Mouse (Mus musculus): Measurements from ENCODE around the gene Dnah9. TPM values are rescaled to one million over a fixed set of nuclear protein-coding genes. Genes with fewer than 3 reads are reported as not detected.
A peak's percentile ranks its signal among the peaks of the same experiment; 100 is the strongest.

Dnah9 gene
- 0.13 and 0.74 TPM in 2 replicates for polyA plus RNA-seq (2015; fragmentation: Nextera tagmentation; extraction: Ambion mirVana)

DNA sequence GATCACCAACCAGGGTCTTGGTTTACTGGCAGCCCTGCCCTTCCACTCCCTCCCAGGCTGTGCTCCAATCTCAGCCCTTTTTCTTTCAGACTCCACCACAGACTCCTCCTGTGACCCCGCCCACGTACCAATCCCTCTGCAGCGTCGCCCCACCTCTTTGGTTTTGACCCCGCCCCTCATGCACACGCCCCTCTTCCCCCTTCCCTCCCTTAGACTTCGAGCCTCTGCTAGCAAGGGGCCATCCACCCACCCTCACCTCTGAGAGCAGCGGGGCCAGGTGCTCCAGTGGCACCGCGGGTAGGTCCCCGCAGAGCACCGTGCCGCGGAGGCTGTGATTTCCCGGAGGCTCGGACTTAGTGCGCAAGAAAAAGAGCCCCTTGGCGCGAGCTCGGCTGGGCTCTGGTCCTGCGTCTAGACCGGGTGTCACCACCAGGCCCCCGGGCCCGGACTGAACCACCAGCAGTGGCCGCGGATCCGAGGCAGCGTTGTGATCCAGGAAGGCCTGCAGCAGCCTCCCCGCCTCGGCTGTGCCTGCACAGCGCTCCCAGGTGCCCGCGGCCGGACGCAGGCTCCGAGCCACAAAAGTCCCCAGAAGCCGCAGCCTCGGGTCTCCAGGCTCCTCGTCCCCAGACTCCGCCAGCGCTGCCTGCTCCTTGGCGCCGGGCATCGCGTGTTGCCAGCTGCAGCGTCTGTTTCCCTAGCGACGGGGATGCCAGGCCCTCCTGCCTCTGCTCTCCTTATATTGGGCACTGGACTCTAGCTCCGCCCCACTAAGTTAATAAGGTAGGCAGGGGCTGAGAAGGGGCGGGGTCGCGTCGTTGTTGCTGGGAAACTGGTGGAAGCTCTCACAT is at the start of gene Dnah9:
Gene Dnah9 (minus strand): TSS at position 751 of the 851 bp plus-strand sequence.
- Histone ChIP-seq H3K4me1 (peaks cover 11% of the 10 kb centered on the region; the same call in 1 of the 2 replicates), H3K27me3 (peaks cover 11% of the 10 kb centered on the region; the same call in 1 of the 2 replicates), H3K27ac (no peak within 1 kb of the TSS), H3K4me3 (peak within 1 kb of the TSS; percentile 53), H3K9ac (0 out of 2 replicates have a peak within 1 kb of the TSS, but pooled peaks have one; percentile 5), H3K4me2 (peak within 1 kb of the TSS; percentile 97), H3K36me3 (no peaks in the 10 kb centered on the region), H3K9me3 (no peaks in the 10 kb centered on the region)
- WGBS, result under 1% methylated on average over 53 of the region's 53 CpGs
- ATAC-seq (ENCODE audit: insufficient number of reproducible peaks, low FRiP score, low TSS enrichment, low read depth), result peak; percentile 87

DNA sequence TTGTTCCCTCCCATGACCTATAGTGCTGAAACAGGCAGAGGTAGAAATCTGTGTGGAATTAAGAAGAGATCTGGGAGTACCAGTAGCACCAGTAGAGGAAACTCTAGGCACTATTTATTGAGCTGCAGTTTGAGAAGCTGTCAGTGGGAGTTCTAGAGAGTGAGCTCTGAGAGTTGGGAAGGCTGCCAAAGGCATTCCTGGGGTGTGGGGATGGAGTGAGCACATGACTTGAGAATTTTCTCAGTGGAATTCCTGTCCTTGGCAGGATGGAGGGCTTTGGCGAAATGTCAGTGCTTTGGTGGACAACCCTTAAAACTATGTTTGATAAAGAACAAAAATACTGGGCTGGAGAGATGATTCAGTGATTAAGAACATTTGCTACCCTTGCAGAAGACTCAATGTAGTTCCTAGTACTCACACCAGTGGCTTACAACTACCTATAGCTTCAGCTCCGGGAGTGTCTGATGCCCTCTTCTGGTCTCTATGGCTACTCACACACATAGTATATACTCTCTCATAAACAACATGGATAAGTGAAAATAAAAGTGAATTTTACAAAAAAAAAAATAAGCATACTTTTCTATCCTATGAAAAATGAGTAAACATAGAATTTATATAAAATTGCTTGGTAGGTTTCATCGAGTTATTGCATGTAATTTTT is 20.4 kb upstream of the Dnah9 start:
- 0 out of 2 replicates have a peak, but pooled peaks cover 3% of the 10 kb centered on the region for H3K4me1 ChIP-seq
- no peak overlapping the region for H3K4me3 ChIP-seq
- no peaks in the 10 kb centered on the region for H3K9me3 ChIP-seq
- no peak for ATAC-seq (ENCODE audit: insufficient number of reproducible peaks, low FRiP score, low TSS enrichment, low read depth)
- no peak overlapping the region for H3K9ac ChIP-seq
- H3K4me2 ChIP-seq, result no peak overlapping the region
- H3K27me3 ChIP-seq, result no peaks in the 10 kb centered on the region
- WGBS, result 70% methylated on average over 3 of the region's 3 CpGs
- no peaks in the 10 kb centered on the region for H3K36me3 ChIP-seq
- H3K27ac ChIP-seq, result no peak overlapping the region

DNA sequence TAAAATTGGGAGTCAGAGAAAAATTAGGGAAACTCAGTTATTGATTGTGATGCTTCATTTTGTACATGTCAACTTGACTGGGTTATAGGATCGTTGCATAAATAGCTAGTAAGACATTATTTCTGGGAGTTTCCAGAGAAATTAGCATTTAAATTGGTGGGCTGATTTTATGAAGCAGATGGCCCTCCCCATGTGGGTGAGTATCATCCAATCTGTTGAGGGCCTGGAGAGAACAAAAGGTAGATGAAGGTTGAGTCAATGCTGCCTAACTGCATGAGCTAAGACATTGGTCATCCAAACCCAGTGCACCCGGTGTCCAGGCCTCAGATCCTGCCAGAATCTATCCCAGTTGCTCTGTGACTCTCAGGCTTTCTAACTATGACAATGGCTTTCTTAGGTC is 19.8 kb upstream of the Dnah9 start:
- no peaks in the 10 kb centered on the region for H3K9me3 ChIP-seq
- no peak overlapping the region for H3K9ac ChIP-seq
- no peak overlapping the region for H3K27ac ChIP-seq
- ATAC-seq (ENCODE audit: insufficient number of reproducible peaks, low FRiP score, low TSS enrichment, low read depth), result no peak
- H3K27me3 ChIP-seq, result no peaks in the 10 kb centered on the region
- 0 out of 2 replicates have a peak, but pooled peaks cover 3% of the 10 kb centered on the region for H3K4me1 ChIP-seq
- H3K4me3 ChIP-seq, result no peak overlapping the region
- no peak overlapping the region for H3K4me2 ChIP-seq
- WGBS, result 86% methylated on average over 2 of the region's 2 CpGs
- no peaks in the 10 kb centered on the region for H3K36me3 ChIP-seq

DNA sequence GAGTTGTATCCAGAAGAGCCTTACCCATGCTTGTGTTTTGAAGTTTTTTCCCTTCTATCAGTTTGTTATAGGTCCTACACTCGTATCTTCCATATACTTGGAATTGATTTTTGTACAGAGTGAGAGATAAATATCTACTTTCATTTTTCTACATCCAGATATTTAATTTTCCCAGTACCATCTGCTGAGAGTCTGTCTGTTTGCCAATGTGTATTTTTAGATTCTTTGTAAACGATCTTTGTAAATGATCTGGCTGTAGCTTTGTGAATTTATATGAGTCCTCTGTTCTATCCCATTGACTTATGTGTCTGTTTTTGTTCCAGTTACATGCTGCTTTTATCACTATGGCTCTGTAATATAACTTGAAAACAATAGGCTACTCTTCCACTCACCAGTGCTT is 9.4 kb upstream of the Dnah9 start:
- Histone ChIP-seq H3K4me1 (no peaks in the 10 kb centered on the region), H3K9me3 (no peaks in the 10 kb centered on the region), H3K4me3 (no peak overlapping the region), H3K4me2 (no peak overlapping the region), H3K27ac (no peak overlapping the region), H3K9ac (no peak overlapping the region), H3K27me3 (no peaks in the 10 kb centered on the region), H3K36me3 (no peaks in the 10 kb centered on the region)
- no peak for ATAC-seq (ENCODE audit: insufficient number of reproducible peaks, low FRiP score, low TSS enrichment, low read depth)
- WGBS, result 68% methylated on average over 2 of the region's 2 CpGs

DNA sequence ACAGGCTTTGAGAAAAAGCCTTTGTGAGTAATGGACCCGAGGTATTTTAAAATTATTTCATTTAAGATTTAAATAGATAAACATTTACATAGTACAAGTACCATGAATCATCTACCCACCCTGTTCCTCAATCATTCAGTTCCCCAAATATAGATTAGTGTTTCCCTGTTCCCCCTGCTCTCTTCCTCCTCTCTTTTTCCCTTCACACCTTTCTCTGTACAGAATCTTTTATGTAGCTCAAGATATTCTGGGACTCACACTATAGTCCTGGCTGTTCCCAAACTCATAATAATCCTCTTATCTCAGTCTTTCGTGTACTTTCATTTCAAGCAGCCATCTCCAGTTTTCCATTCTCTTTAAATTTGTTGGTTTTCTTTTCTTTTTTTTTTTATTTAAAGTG is 4.3 kb downstream of the Dnah9 start:
- Histone ChIP-seq H3K36me3 (no peaks in the 10 kb centered on the region), H3K4me3 (no peak overlapping the region), H3K9me3 (no peaks in the 10 kb centered on the region), H3K27ac (no peak overlapping the region), H3K4me1 (peaks cover 11% of the 10 kb centered on the region; the same call in 1 of the 2 replicates), H3K9ac (no peak overlapping the region), H3K4me2 (no peak overlapping the region), H3K27me3 (peaks cover 11% of the 10 kb centered on the region; the same call in 1 of the 2 replicates)
- ATAC-seq (ENCODE audit: insufficient number of reproducible peaks, low FRiP score, low TSS enrichment, low read depth), result no peak
- WGBS, result 69% methylated on average over 2 of the region's 2 CpGs

DNA sequence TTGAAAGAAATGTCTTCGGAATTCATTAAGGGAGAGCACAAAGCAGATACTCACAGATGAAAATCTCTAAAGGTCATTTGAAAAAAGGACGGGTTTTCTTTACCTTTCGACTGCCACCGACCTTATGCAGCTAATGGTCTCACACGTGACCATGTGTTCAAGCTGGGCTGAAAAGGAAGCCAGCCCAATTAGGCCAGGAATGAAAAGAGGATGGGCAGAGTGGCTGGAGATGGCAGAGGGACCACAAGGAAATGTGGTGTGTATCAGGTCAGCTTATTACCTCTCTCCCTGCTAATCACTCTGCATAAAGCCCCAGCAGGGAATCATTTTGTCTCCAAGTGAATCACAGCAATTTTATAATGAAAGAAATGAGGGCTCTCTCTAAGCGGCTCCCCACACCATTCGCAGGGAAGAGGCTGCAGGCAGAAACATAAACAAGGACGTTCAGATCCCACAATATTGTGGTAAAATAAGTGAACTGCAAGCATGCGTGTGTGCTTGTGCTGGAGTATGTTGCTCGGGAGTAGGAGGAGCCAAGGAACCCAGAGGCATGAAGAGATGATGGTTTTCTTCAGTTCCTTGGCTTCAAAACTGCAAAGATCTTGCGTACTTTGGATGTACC is 27.6 kb downstream of the Dnah9 start:
- Histone ChIP-seq H3K4me1 (no peaks in the 10 kb centered on the region), H3K27me3 (0 out of 2 replicates have a peak, but pooled peaks cover 5% of the 10 kb centered on the region), H3K9ac (no peak overlapping the region), H3K4me3 (no peak overlapping the region), H3K27ac (no peak overlapping the region), H3K36me3 (no peaks in the 10 kb centered on the region), H3K9me3 (no peaks in the 10 kb centered on the region), H3K4me2 (no peak overlapping the region)
- WGBS, result 52% methylated on average over 11 of the region's 11 CpGs
- no peak for ATAC-seq (ENCODE audit: insufficient number of reproducible peaks, low FRiP score, low TSS enrichment, low read depth)

DNA sequence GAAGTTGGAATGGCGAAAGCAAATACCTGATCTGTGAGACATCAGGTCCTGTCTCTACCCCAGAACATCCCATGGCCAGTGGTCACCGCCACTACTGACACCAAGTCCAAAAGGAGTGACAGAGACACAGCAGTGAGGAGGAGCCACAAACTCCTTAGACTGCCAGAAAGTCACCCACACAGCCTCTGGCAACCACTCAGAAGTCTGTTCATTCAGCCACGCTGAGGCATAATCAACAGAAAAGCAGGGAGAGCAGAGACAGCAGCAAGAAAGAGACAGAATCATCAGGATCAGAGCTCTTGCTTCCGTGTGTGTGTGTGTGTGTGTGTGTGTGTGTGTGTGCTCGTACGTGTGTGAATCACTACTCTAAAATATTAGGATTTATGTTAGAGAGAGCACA is 33.5 kb downstream of the Dnah9 start:
- Histone ChIP-seq H3K4me3 (no peak overlapping the region), H3K27ac (no peak overlapping the region), H3K27me3 (no peaks in the 10 kb centered on the region), H3K9me3 (no peaks in the 10 kb centered on the region), H3K4me1 (no peaks in the 10 kb centered on the region), H3K4me2 (no peak overlapping the region), H3K36me3 (no peaks in the 10 kb centered on the region), H3K9ac (no peak overlapping the region)
- WGBS, result 82% methylated on average over 6 of the region's 6 CpGs
- no peak for ATAC-seq (ENCODE audit: insufficient number of reproducible peaks, low FRiP score, low TSS enrichment, low read depth)

DNA sequence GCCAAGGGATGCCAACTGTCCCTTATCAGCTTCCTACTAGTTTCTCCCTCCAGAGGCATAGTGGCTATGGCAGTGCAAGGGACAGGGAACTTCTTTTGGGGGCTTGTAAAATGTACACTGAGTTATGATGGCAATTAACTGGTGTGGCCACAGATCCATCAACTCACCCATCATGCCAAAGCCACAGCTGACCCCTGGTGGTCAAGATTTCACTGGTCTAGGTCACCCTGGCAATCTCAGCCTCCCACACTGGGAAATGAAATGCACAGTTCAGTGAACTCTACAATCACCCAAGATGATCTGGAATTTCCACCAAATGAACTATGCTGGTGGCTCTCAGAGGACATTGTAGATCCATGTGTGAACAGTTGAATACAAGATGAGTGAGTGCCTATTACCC is 42.2 kb downstream of the Dnah9 start:
- Histone ChIP-seq H3K36me3 (no peaks in the 10 kb centered on the region), H3K4me2 (no peak overlapping the region), H3K27me3 (no peaks in the 10 kb centered on the region), H3K9me3 (no peaks in the 10 kb centered on the region), H3K27ac (no peak overlapping the region), H3K4me3 (no peak overlapping the region), H3K4me1 (no peaks in the 10 kb centered on the region), H3K9ac (no peak overlapping the region)
- no peak for ATAC-seq (ENCODE audit: insufficient number of reproducible peaks, low FRiP score, low TSS enrichment, low read depth)

DNA sequence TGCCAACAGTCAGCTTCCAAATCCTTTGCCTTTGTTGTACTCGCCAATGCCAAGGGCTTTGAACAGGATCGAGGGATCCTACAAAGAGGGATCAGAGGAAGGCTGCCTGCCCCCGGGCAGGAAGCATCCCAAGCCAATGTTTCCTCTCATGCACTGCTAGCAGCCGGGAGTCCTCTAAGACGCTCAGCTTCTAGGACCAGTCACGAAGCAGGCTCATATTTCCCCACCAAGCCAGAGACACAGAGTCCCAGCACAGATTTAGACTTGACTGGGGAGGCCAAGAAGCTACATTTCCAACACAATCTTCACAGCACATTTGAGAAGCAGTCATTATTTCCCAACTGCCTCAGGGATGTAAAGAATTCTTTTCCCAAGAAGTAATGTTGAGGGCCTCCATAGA is 43.9 kb downstream of the Dnah9 start:
- H3K36me3 ChIP-seq, result no peaks in the 10 kb centered on the region
- H3K4me2 ChIP-seq, result no peak overlapping the region
- no peak overlapping the region for H3K4me3 ChIP-seq
- H3K27ac ChIP-seq, result no peak overlapping the region
- no peak for ATAC-seq (ENCODE audit: insufficient number of reproducible peaks, low FRiP score, low TSS enrichment, low read depth)
- H3K27me3 ChIP-seq, result no peaks in the 10 kb centered on the region
- 39% methylated on average over 6 of the region's 6 CpGs for WGBS
- no peaks in the 10 kb centered on the region for H3K4me1 ChIP-seq
- no peak overlapping the region for H3K9ac ChIP-seq
- no peaks in the 10 kb centered on the region for H3K9me3 ChIP-seq

DNA sequence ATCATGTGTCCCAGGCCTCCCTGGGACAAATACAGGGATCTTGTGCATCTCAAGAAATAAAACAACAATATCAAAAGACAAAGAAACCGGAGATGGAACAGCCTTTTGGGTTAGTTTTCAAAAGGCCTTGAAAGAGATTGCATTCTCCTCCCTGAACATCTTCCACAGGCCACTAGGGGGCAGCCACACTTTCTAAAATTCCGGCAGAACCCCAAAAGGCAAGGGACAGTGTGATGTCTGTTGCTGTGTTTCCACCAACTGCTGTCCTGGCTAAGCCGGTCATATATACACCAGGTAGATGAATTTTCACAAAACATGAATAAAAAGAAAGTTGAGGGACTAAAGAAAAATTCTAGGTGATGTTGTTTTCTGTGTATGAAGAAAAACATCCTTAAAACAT is 46.3 kb downstream of the Dnah9 start:
- ATAC-seq (ENCODE audit: insufficient number of reproducible peaks, low FRiP score, low TSS enrichment, low read depth), result no peak
- no peaks in the 10 kb centered on the region for H3K27me3 ChIP-seq
- H3K4me2 ChIP-seq, result no peak overlapping the region
- H3K27ac ChIP-seq, result no peak overlapping the region
- H3K4me3 ChIP-seq, result no peak overlapping the region
- H3K4me1 ChIP-seq, result no peaks in the 10 kb centered on the region
- H3K9ac ChIP-seq, result no peak overlapping the region
- 21% methylated on average over 3 of the region's 3 CpGs for WGBS
- H3K36me3 ChIP-seq, result no peaks in the 10 kb centered on the region
- H3K9me3 ChIP-seq, result no peaks in the 10 kb centered on the region

DNA sequence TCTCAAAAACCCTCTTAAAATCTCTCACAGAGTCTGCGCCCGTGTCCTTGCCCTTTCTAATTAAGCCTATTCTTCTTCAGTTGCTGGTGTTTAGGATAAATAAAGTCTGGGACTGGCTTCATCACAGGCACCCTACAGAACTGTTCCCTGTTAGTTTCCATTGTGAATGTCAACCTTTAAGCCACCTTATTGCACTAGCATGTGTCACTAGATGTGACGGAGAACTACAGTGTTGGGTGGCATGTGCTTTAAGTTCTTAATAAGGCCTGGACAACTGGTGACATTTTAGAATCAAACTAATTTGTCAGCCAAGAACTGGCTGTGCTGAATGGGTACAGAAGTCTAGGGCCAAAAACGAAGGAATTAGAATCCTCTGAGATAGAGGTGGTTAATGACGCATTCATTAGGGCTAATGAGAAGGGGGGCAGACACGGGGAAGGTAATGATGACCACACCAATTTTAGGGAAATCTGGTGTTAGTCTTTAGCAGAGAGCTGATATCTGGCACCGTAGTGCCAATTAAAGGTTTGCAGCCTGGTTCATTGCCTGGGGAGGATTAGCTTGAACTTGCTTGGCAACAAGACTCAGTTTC is 84.6 kb downstream of the Dnah9 start:
- H3K9me3 ChIP-seq, result no peaks in the 10 kb centered on the region
- no peak for ATAC-seq (ENCODE audit: insufficient number of reproducible peaks, low FRiP score, low TSS enrichment, low read depth)
- no peaks in the 10 kb centered on the region for H3K27me3 ChIP-seq
- no peak overlapping the region for H3K4me3 ChIP-seq
- H3K9ac ChIP-seq, result no peak overlapping the region
- WGBS, result 56% methylated on average over 7 of the region's 7 CpGs
- H3K4me1 ChIP-seq, result no peaks in the 10 kb centered on the region
- H3K36me3 ChIP-seq, result no peaks in the 10 kb centered on the region
- H3K27ac ChIP-seq, result no peak overlapping the region
- no peak overlapping the region for H3K4me2 ChIP-seq

Data from limb, embryonic 15.5 days (tissue).